Mouse (Mus musculus) CD8-positive naive resting alpha-beta T cell, adult 2 months (primary cell): Measurements from ENCODE around the gene Apon.
"Not testable (repeated sequence)": the region's sequence is repeated elsewhere in the genome, so short reads cannot be mapped to it uniquely, and the experiment has no call there.

ENCODE experiments used
- DNase-seq, 2 experiments: peaks; one replicate each; pipeline ENCODE4 v3.0.0; 2022; ENCODE audit warnings: low read depth in 2 of 2, low spot score in 2 of 2

Gene Apon

DNA sequence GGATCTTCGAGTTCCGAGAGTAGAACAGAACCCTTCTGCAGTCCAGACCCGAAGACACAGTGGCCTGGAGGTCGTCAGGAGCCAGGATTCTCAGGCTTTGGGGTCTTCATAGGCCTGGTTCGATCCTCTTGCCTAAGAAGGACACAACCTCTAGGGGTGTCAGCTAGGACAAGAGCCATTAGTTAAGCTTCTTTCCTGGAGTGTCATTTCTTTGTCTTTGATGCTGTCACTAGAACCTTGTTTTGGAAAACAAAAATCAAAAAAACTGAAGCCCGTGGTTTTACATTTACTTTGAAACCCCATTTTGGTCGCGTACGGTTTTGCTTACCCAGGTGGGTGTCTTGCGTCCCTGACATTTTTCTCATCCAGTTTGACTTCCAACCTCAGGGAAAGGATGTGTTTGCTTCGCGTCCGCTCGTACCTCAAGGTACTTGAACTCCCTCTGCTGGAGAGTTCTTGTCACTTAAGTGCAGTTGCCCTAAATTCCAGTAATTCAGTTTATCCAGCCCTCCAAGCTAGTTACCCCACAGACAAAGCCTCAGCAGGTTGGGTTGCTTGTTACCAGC is 21.4 kb upstream of the Apon start:
- DNase-seq = peak; percentile 53 to 65

DNA sequence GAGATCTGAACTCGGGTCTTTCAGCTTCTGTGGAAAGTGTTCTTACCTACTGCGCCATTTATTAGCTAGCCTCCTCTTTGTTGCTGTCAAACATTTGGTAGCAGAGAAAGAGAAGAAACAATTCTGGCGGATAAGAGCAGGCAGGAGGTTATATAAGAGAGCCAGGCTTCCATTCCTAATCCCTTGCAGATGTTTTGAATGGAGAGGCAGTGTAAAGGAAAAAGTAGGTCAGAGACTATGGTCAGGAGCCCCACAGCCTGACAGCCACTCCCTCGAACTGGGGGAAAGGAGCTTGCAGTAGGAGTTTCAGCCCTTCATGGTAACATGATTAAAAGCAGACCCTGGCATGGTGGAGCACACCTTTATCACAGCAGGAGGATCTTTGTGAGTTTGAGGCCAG is 17.6 kb upstream of the Apon start:
- no peak for DNase-seq

DNA sequence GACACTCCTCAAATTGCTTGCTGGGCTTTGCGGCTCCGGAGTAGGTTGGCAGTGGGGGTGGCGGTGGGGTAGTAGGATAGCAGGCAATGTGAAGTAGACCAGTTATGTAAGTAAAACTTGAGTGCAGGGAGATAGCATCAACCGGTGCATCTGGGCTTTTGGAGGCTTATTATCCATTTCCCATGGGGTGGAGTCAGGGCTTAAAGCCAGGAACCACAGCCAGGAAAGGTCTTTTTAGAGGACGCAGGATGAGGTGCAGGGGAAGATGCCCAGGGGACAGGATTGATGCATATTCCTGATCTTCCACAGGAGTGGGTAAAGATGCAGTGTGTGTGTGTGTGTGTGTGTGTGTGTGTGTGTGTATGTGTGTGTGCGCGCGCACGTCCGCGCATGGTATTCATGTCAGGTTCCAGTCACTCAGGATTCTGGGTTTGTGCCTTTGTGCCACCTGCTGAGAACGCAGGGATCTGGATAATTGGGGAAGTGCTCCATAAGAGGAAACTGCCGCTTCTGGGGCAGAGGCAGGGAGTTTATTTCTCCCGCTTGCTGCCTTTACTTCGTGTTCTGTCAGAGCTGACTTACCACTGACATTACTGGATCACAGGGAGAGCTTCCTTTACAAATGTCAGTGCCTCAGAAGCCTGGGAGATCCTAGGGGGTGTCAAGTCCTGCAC is 16.0 kb upstream of the Apon start:
- no peak for DNase-seq

DNA sequence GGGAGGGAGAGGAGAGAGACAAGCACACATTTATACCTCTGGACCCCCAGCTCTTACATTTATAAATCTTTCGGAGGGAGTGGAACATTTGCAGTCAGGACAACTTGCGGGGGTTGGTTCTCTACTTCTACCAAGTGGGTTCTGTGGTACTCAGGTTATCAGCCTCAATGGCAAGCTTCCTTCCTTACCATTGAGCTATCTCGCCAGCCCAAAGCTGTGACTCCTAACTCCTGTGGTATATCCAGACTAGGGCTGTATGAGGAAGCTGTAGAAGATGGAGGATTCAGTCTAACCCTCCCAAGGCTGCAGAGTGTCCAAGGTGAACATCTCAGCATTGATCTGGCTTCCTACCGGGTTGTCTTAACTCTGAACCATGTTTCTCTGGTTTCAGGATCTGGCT is 14.8 kb upstream of the Apon start:
- DNase-seq = no peak

DNA sequence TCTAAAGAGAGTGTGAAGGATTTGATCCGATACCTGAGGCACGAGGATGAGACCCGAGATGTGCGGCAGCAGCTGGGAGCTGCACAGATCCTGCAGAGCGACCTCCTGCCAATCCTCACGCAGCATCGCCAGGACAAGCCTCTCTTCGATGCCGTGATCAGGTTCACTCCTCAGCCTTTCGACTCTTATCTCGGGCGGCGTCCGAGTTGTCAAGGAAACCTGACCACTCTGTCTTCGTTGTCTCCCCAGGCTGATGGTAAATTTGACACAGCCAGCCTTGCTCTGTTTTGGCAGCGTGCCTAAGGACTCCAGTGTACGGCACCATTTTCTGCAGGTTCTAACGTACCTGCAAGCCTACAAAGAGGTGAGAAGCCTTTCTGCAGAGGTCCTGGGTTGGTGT is 13.8 kb upstream of the Apon start:
- no peak for DNase-seq

DNA sequence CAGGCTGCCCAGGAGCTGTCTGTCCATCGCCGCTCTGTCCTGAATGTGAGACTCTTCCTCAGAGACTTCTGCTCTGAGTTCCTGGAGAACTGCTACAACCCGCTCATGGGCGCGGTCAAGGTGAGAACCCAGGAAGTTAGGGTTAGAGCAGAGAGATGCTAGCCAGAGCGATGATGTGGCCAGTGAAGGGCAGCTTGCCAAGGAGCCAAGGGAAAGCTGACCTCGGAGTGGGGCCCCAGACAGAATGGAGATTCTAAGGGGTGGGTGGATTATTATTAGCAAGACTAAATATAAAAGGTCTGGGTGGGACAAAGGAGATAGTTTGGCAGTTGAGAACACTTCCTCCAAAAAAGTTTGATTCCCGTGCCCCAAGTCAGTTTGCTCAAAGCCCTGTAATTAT is 10.6 kb upstream of the Apon start:
- DNase-seq = no peak

DNA sequence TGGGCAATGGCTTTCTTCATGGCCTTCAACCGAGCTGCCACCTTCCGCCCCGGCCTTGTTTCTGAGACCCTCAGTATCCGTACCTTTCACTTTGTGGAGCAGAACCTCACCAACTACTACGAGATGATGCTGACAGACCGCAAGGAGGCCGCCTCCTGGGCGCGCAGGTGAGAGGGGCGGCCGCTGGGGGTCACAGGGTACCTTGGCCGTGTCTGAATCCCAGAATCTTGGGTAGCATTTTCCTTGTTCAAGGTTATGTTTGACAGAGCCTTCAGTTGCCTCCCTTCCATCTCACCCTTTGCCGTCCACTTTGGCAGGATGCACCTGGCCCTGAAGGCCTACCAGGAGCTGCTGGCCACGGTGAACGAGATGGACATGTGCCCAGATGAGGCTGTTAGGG is 9.8 kb upstream of the Apon start:
- no peak for DNase-seq

DNA sequence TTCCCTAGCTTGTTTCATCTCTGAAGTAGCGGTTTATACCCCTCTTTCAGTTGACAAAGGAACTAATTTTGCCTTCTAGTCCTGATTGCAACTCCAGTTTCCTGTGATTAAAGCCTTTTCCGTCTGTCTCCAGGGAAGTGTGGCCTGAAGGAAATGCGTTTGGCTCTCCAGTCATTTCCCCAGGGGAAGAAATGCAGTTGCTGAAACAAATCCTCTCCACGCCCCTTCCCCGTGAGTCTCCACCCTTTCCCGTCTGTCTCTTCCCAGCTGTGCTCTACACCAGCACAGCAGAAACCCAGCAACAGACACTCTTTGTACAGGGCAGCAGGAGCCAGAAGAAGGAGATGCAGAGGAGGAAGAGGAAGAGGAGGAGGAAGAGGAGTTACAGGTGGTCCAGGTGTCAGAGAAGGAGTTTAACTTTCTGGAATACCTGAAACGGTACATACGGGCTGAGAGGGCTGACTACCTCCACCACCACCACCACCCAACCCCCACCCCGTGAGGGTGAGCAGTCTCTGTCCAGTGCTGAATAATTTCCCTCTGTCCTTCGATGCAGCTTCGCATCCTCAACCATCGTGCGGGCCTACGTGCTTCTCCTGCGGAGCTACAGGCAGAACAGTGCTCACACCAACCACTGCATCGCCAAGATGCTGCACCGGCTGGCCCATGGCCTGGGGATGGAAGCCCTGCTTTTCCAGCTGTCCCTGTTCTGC is 6.7 kb upstream of the Apon start:
- DNase-seq = no peak

DNA sequence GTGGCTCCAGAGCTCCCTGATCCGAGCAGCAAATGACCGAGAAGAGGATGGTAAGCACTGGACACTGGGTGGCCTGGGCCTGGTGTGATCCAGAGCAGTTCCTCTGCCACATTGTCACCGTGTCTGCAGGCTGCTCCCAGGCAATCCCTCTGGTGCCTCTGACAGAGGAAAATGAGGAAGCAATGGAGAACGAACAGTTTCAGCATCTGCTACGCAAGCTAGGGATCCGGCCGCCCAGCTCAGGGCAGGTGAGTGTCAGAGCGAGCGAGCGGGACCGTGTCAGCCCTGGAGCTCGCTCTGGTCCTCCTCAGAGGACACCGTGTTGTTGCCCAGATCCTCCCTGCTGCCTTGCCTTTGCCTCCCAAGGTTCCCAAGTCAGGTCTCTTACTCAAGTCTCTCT is 3.3 kb upstream of the Apon start:
- DNase-seq = no peak

DNA sequence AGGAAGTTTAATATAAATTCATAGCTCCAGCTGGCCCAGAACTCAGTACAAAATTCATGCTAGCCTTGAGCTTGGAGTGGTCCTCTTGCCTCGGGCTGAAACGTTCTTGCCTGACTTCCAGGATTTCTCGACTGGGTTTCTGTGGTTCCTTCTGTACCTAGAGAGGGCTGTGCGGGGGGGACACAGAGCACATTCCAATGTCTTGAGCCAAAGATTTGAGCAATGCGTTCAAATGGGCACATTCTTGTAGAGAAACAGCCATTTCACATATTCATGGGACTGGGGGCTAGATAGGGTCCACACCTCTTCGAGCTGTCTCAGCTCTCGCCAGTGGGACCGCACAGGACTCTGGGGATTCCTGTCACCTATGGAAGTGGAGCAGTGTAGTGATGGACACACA is 2.0 kb downstream of the Apon start:
- no peak for DNase-seq

DNA sequence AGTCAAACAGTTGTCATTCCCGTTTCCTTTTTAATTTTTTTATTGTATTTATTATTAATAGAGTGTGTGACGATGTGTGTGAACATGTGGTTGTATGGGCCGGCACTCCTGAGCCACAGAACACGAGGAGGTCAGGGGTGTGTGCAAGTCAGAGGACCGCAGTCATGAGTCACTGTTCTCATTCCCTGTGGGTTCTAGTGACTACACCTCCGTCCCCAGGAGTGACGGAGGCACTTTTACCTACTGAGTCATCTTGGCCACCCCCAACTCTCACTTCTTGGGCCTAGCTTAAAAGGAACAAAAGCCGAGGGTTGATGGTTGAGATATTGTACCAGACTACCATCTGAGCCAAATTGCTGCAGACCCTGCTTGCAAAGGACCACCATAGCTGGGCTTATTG is 2.4 kb downstream of the Apon start:
- no peak for DNase-seq

DNA sequence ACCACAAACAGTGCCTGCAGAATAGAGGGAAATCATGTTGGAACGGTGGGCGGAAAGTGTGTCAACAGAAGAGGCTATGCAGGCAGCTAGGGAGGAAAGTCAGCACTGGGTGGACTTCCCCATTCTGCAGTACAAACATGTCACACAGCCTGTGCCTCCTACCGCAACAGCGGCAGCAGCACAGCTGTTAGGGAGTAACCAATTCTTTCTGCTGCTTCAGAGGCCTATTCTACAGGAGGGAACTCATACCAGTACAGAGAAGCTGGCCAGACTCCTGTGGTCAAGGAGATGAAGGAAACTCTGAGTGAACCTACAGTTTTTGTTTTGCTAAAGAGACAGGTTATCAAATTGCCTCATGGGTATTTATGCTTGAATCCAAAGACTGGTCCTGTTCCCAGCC is 5.1 kb downstream of the Apon start:
- DNase-seq = no peak

DNA sequence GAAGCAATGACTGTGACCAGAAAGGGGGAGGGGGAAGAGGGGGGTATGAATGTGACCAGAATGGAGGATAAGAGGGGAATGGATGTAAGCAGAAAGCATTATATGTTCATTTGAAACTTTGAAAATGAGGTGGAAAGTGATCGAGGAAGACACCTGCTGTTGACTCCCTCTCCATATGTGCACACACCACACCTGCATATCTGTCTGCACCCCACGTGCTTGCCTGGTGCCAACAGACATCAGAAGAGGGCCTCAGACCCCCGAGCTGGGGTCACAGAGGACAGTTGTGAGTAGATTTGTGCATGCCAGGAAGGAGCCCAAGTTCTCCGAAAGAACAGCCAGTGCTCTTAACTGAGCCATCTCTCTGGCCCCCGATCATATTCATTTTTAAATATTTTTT is 6.0 kb downstream of the Apon start:
- DNase-seq = no peak

DNA sequence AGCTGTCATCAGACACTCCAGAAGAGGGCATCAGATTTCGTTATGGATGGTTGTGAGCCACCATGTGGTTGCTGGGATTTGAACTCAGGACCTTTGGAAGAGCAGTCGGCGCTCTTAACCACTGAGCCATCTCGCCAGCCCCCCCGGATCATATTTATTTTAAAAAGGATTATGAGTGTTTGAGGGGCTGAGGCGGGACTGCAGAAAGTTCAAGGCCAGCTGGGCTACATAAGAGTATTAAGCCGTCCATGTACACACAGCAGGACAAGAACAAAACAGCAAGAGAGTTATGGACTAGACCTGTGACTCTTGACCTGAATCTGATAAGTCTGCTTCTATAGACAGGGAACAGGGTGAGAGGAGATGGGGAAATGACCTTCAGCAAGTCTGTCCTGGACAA is 6.5 kb downstream of the Apon start:
- DNase-seq = not testable (repeated sequence)

DNA sequence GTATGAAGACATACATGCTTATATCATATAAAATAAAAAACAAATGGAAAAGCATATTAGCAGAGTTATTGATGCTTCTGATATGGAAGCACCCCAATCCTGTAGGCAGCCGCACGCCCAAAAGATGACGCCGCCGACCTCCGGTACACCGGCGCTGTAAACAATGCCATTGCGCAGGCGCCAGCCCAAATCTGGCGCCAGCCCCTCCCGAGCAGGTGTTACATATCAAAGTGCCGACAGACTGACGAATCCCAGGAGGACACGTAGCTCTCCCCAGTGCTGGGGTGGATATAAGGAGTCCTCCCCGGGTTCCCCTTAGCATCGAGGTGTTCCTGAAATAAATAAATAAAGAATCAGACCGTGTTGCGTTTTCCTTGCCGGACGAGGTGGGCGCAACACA is 8.4 kb downstream of the Apon start:
- DNase-seq = no peak

DNA sequence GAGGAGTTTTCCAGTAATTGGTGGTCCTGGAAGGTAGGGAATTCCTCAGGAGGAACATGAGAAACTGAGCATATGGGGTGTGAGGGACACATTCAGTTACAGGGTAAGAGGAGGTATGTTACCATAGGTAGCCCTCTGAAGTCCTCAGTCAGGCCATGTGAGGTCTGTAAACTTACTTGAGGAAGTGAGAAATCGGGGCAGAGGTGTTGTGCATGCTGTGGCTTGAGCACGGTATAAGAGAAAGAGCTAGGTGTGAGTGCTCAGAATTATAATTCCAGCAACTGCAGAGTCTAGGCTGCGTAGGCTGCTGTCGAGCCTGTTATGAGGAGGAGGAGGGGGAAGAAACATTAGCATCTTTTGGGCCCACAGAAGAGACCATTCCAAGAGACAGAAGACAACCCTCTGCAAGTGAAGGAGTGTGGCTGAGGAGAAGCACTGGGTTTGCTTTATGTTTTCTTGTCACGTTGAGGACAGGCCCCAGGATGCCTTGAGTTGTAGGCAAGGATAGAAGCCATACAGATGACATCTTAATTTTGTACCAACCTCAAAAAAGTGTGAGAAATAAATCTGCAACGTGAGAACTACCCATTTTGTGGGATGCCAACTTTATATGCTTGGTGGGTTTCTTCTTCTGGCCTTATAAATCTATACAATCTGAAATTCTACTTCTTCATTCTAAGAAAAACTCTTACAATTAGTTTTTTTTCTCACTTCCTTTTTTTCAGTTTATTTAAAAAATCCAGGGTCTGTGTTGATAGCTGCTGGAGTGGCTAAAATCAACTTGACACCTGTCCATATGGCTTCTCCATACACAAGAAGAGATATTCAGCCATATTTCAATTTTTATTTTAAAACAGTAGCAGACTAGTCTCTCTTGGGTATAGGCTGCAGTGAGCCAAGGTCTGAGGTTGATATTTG is 9.8 kb downstream of the Apon start:
- no peak for DNase-seq

DNA sequence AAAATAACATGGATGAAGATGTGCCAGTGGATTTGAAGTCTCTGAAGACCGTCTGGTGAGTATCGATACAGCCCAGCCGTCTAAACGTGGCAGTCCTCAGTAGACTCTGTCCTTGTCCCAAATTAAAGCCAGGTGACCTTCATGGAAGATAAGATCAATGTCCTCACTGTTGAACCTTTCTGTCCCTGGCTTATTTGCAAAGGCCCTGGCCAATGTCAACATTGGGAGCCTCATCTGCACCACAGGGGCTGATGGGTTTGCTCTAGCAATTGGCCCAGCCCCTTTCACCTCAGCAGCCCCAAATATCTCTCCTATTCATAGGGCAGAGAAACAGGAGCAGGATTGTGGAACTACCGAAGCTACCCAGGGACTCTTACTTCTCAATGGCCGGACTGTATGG is 14.5 kb downstream of the Apon start, which contains the start of gene Apof:
TSS of gene Apof (plus strand) at position 301 of the 400 bp plus-strand sequence.
- no peak for DNase-seq

DNA sequence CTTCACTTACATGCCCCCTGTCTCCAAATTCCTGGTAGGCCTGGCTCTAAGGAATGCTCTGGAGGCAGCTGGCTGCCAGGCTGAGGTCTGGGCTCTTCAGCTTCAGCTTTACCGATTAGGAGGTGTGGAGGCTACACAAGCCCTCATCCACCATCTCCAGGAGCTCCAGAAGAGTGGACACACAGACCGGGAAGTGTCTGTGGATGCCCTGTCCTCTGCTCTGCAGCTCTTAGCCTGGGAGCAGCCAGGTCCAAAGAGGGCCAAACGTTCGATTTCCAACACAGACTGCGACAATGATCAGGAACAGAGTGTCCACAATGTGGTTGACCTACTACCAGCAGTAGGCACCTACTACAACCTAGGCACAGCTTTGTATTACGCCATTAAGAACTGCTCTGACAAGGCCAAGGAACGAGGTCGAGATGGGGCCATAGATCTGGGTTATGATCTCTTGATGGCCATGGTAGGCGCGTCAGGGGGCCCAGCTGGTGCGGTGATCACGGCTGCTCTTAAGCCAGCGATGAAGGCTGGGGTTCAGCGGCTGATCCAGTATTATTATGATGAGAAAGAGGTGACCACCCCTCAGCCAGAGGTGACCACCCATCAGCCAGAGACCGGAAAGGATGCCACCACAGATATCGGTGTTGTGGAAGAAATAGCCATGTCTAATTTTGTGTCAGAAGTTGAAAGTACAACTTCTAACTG is 15.5 kb downstream of the Apon start:
- no peak for DNase-seq

DNA sequence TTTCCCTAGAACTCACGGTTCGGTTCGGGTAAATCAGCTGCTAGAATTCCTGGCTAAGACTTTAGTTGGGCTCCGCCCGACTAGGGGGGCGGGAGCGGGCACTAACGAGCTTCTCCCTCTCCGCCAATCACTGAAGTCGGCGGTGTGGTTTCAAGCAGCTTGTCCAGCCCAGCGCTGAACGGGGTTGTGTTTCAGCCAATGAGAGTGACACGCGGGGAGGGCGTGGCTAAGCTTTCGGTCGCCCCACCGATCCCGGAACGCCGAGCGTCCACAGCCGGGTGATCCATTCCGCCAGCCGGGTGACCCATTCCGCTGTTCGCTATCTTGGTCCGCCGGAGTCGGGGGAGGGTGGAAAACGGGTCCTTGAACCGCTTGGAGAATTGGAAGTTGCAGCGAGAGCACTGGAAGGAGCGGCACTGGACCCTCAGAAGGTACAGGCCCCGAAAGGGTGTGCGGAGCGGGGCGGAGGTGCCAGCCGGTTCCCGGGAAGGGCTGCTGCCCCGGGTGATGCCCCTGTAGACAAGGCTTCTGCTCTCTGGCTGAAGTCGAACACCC is 16.5 kb downstream of the Apon start, which contains the start of gene Stat2:
TSS of gene Stat2 (plus strand) at position 273 of the 555 bp plus-strand sequence.
- peak; percentile 86 to 88 for DNase-seq

DNA sequence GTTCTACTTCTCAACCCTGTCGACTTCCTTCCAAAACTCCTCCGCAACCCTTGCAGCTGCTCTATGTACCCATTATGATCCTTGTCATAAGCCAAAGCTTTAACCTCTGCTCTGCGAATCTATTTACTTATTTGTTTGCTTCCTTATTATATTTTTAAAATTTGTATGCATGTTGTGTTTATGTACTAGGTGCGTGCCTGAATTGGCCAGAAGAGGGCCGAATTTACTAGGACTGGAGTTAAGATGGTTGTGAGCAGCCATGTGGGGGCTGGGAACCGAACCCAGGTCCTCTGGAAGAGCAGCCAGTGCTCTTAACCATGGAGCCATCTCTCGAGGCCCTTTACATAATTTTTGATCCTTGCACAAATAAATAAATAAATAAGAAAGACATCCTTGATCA is 17.0 kb downstream of the Apon start:
- DNase-seq = no peak

DNA sequence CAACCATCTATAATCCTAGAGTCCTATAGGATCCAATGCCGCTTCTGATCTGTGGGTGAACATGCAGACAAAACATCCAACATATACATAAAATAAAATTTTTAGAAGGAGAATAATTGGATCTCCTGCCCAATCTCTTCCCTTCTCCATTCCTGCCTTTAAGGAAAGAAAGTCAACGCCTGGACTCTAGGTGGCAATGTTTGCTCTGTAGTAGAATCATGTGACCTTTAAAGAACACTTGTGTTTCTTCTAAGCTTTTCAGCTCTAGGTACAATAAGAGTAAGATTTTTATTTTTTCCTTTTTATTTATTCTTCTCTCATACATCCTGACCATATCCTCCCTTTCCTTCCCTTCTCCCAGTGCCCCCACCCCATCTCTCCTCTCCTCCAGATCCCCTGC is 18.0 kb downstream of the Apon start:
- DNase-seq = no peak
